Mouse (Mus musculus) forebrain, embryonic 11.5 days (tissue): Measurements from ENCODE around the gene Gm20379. TPM values are rescaled to one million over a fixed set of nuclear protein-coding genes. Genes with fewer than 3 reads are reported as not detected.

Experiments
- ATAC-seq: fragments of 200-750 bp; cut with Nextera tagmentation; replicated peaks from 2 replicates; pipeline ENCODE4 v1.8.0; 2017; ENCODE audit warnings: moderate TSS enrichment; ENCODE audit not compliant: low FRiP score
- DNase-seq: peaks from one replicate; pipeline ENCODE4 v3.0.0-alpha.2; 2017; ENCODE audit warnings: low spot score
- H3K27ac ChIP-seq: fragments of 300-500 bp; sonication (generic); 2 replicates; pipeline ENCODE4 v1.5.1; 2014; ENCODE audit warnings: low read depth, low read length
- H3K27me3 ChIP-seq: fragments of 300-500 bp; sonication (generic); 2 replicates; pipeline ENCODE4 v1.6.1; 2014; ENCODE audit warnings: mild to moderate bottlenecking, low read length, mixed read lengths; ENCODE audit not compliant: control insufficient read depth, insufficient read depth
- H3K36me3 ChIP-seq: fragments of 300-500 bp; sonication (generic); 2 replicates; pipeline ENCODE4 v1.6.1; 2014; ENCODE audit warnings: mild to moderate bottlenecking, low read length, moderate library complexity, mixed read lengths; ENCODE audit not compliant: control insufficient read depth, insufficient read depth
- H3K4me1 ChIP-seq: fragments of 300-500 bp; sonication (generic); replicated peaks from 2 replicates; pipeline ENCODE4 v1.6.1; 2014; ENCODE audit warnings: low read length, mixed read lengths; ENCODE audit not compliant: control insufficient read depth, insufficient read depth
- H3K4me2 ChIP-seq: fragments of 300-500 bp; sonication (generic); 2 replicates; pipeline ENCODE4 v1.6.1; 2014; ENCODE audit warnings: low read depth, mild to moderate bottlenecking, low read length, moderate library complexity, mixed read lengths; ENCODE audit not compliant: severe bottlenecking
- H3K4me3 ChIP-seq: fragments of 300-500 bp; sonication (generic); 2 replicates; pipeline ENCODE4 v1.5.1; 2014; ENCODE audit warnings: low read depth, low read length
- H3K9ac ChIP-seq: fragments of 300-500 bp; sonication (generic); 2 replicates; pipeline ENCODE4 v1.6.1; 2014; ENCODE audit warnings: low read length
- H3K9me3 ChIP-seq: fragments of 300-500 bp; sonication (generic); 2 replicates; pipeline ENCODE4 v1.6.1; 2016; ENCODE audit warnings: low read length, mixed read lengths; ENCODE audit not compliant: control insufficient read depth
- WGBS: fragments of 180-500 bp; shearing (Covaris S2); extraction: QIAGEN DNeasy Blood & Tissue Kit; methylation state at CpG from one replicate; pipeline ENCODE4 v1.1.7; 2014; 5-methylcytosine and 5-hydroxymethylcytosine counted together
- polyA plus RNA-seq: library from polyadenylated mRNA; unstranded; fragments of >200 nt; fragmentation: Nextera tagmentation; extraction: Ambion mirVana; gene quantifications from 2 replicates; pipeline ENCODE4 v1.2.1, GENCODE M21; 2014

Gm20379 gene
- polyA plus RNA-seq, 1 experiment from 2014 or later: 1.9 TPM

GRCm38 (mm10) chr13:92296490-92296889 lies 9.3 kb upstream of the Gm20379 start:
- no peak for DNase-seq
- H3K27ac ChIP-seq: no peak overlapping the region
- H3K4me3 ChIP-seq: no peak overlapping the region
- H3K4me1 ChIP-seq: no peaks in the 10 kb centered on the region
- WGBS: 94% methylated on average over 4 of the region's 4 CpGs
- no peak overlapping the region for H3K9ac ChIP-seq
- ATAC-seq: no peak
- H3K36me3 ChIP-seq: no peaks in the 10 kb centered on the region
- H3K4me2 ChIP-seq: no peak overlapping the region
- no peaks in the 10 kb centered on the region for H3K27me3 ChIP-seq
- H3K9me3 ChIP-seq: no peaks in the 10 kb centered on the region

- DNase-seq (no peak), ATAC-seq (no peak)
- Histone ChIP-seq H3K36me3 (no peaks in the 10 kb centered on the region), H3K9me3 (no peaks in the 10 kb centered on the region), H3K9ac (no peak overlapping the region), H3K27ac (no peak overlapping the region), H3K4me1 (no peaks in the 10 kb centered on the region), H3K4me3 (no peak overlapping the region), H3K4me2 (no peak overlapping the region), H3K27me3 (no peaks in the 10 kb centered on the region)
- 91% methylated on average over 2 of the region's 2 CpGs for WGBS
These were observed 8.8 kb upstream of the Gm20379 start for GRCm38 (mm10) chr13:92297021-92297420.

GRCm38 (mm10) chr13:92299522-92299921 lies 6.3 kb upstream of the Gm20379 start:
- Histone ChIP-seq H3K4me1 (no peaks in the 10 kb centered on the region), H3K9me3 (no peaks in the 10 kb centered on the region), H3K27ac (no peak overlapping the region), H3K4me3 (no peak overlapping the region), H3K4me2 (no peak overlapping the region), H3K9ac (no peak overlapping the region), H3K27me3 (no peaks in the 10 kb centered on the region), H3K36me3 (no peaks in the 10 kb centered on the region)
- DNase-seq: no peak
- ATAC-seq: no peak
- 87% methylated on average over 1 of the region's 1 CpGs for WGBS

GRCm38 (mm10) chr13:92301754-92302153 lies 4.0 kb upstream of the Gm20379 start:
- H3K27me3 ChIP-seq: no peaks in the 10 kb centered on the region
- no peak overlapping the region for H3K27ac ChIP-seq
- no peak for ATAC-seq
- no peaks in the 10 kb centered on the region; the same call in 1 of the 2 replicates for H3K36me3 ChIP-seq
- H3K9me3 ChIP-seq: no peaks in the 10 kb centered on the region
- no peak for DNase-seq
- H3K4me1 ChIP-seq: no peaks in the 10 kb centered on the region
- 83% methylated on average over 4 of the region's 4 CpGs for WGBS
- H3K4me3 ChIP-seq: no peak overlapping the region
- no peak overlapping the region for H3K4me2 ChIP-seq
- no peak overlapping the region for H3K9ac ChIP-seq

GRCm38 (mm10) chr13:92302466-92302865 lies 3.3 kb upstream of the Gm20379 start:
- 86% methylated on average over 4 of the region's 4 CpGs for WGBS

GRCm38 (mm10) chr13:92303062-92303948 lies 2.5 kb upstream of the Gm20379 start:
- H3K4me1 ChIP-seq: no peaks in the 10 kb centered on the region
- H3K36me3 ChIP-seq: no peaks in the 10 kb centered on the region; the same call in 1 of the 2 replicates
- no peak overlapping the region for H3K9ac ChIP-seq
- no peak for DNase-seq
- no peak overlapping the region for H3K4me2 ChIP-seq
- no peak for ATAC-seq
- H3K9me3 ChIP-seq: no peaks in the 10 kb centered on the region
- H3K27ac ChIP-seq: no peak overlapping the region
- no peak overlapping the region for H3K4me3 ChIP-seq
- H3K27me3 ChIP-seq: no peaks in the 10 kb centered on the region
- WGBS: 88% methylated on average over 8 of the region's 8 CpGs

More at GRCm38 (mm10) chr13:92302466-92302865, 3.3 kb upstream of the Gm20379 start:
- H3K36me3 ChIP-seq: no peaks in the 10 kb centered on the region; the same call in 1 of the 2 replicates
- DNase-seq (no peak), ATAC-seq (no peak)
- no peaks in the 10 kb centered on the region for H3K9me3 ChIP-seq
- H3K27me3 ChIP-seq: no peaks in the 10 kb centered on the region
- H3K4me1 ChIP-seq: no peaks in the 10 kb centered on the region
- no peak overlapping the region for H3K27ac ChIP-seq
- H3K4me3 ChIP-seq: no peak overlapping the region
- H3K9ac ChIP-seq: no peak overlapping the region
- H3K4me2 ChIP-seq: no peak overlapping the region

- no peak overlapping the region for H3K9ac ChIP-seq
- H3K27ac ChIP-seq: no peak overlapping the region
- no peak for DNase-seq
- H3K36me3 ChIP-seq: no peaks in the 10 kb centered on the region; the same call in 1 of the 2 replicates
- no peaks in the 10 kb centered on the region for H3K27me3 ChIP-seq
- WGBS: 95% methylated on average over 5 of the region's 5 CpGs
- H3K4me1 ChIP-seq: no peaks in the 10 kb centered on the region
- no peaks in the 10 kb centered on the region for H3K9me3 ChIP-seq
- H3K4me3 ChIP-seq: no peak overlapping the region
- ATAC-seq: no peak
- no peak overlapping the region for H3K4me2 ChIP-seq
These were observed 1.5 kb upstream of the Gm20379 start for GRCm38 (mm10) chr13:92304291-92304690.

GRCm38 (mm10) chr13:92314613-92315012 lies 8.8 kb downstream of the Gm20379 start:
- WGBS: 90% methylated on average over 5 of the region's 5 CpGs
- no peaks in the 10 kb centered on the region for H3K36me3 ChIP-seq
- no peak for DNase-seq

GRCm38 (mm10) chr13:92320770-92321169 lies 15.0 kb downstream of the Gm20379 start:
- no peak for ATAC-seq
- Histone ChIP-seq H3K36me3 (no peaks in the 10 kb centered on the region), H3K4me1 (no peaks in the 10 kb centered on the region), H3K4me2 (no peak overlapping the region), H3K9ac (no peak overlapping the region), H3K27me3 (no peaks in the 10 kb centered on the region), H3K4me3 (no peak overlapping the region), H3K9me3 (no peaks in the 10 kb centered on the region), H3K27ac (no peak overlapping the region)
- whole genome bisulfite sequencing: 91% methylated on average over 5 of the region's 5 CpGs
- no peak for DNase-seq

More at GRCm38 (mm10) chr13:92314613-92315012, 8.8 kb downstream of the Gm20379 start:
- no peaks in the 10 kb centered on the region for H3K9me3 ChIP-seq
- no peak overlapping the region for H3K4me2 ChIP-seq
- no peaks in the 10 kb centered on the region for H3K27me3 ChIP-seq
- ATAC-seq: no peak
- no peak overlapping the region for H3K9ac ChIP-seq
- no peaks in the 10 kb centered on the region for H3K4me1 ChIP-seq
- H3K27ac ChIP-seq: no peak overlapping the region
- H3K4me3 ChIP-seq: no peak overlapping the region
